Comparison of ENCODE assay signal across 8 mouse cellular contexts in genomic region chr5:21701351-21702008, GRCm38 (mm10). TPM values are rescaled to one million over a fixed set of nuclear protein-coding genes. Genes with fewer than 3 reads are reported as not detected.
A peak's percentile ranks its signal among the peaks of the same experiment; 100 is the strongest.
DNase-seq lines count a peak whose midpoint lies in the region; ATAC-seq lines count a peak whose summit lies in the region.

TSS of gene Napepld (minus strand) at chr5:21701396.

- under 1% methylated on average over 38 of the region's 59 CpGs for WGBS in lung, embryonic 16.5 days

- no peaks in the 10 kb centered on the region for H3K36me3 ChIP-seq in lung, embryonic 16.5 days (ENCODE audit: control insufficient read depth, insufficient read depth, low read length)

- peak; percentile 90 to 94 for ATAC-seq in hematopoietic stem cell, adult 5-6 weeks (replicated peaks in 1 of 2; ENCODE audit: insufficient read depth in 1 of 2, low FRiP score in 2 of 2, low TSS enrichment in 1 of 2, low read depth in 1 of 2, poor library complexity in 2 of 2, severe bottlenecking in 2 of 2)
- peak; percentile 99 for ATAC-seq in lung, embryonic 16.5 days (ENCODE audit: low read depth)

- H3K27me3 ChIP-seq in lung, embryonic 16.5 days (ENCODE audit: control insufficient read depth, insufficient read depth, low read depth, low read length), result no peaks in the 10 kb centered on the region

- no peaks in the 10 kb centered on the region for H3K4me1 ChIP-seq in lung, embryonic 16.5 days (replicated peaks; ENCODE audit: control insufficient read depth, insufficient read depth, low read length)

- peak within 1 kb of the TSS; percentile 91 for H3K27ac ChIP-seq in lung, embryonic 16.5 days (ENCODE audit: low read length)

- peak within 1 kb of the TSS; percentile 79 for H3K9ac ChIP-seq in lung, embryonic 16.5 days (ENCODE audit: low read length)

- no peaks in the 10 kb centered on the region for H3K9me3 ChIP-seq in lung, embryonic 16.5 days (ENCODE audit: control insufficient read depth, low read length)

- H3K4me3 ChIP-seq in lung, embryonic 16.5 days (ENCODE audit: low read length), result peak within 1 kb of the TSS; percentile 76

- H3K4me2 ChIP-seq in lung, embryonic 16.5 days (ENCODE audit: low read depth, low read length), result peak within 1 kb of the TSS; percentile 90

- DNase-seq in MEL-GATA-1-ER (ENCODE audit: extremely low read depth, low read depth), result peak; percentile 83
- DNase-seq in cerebellum, adult 8-10 months, result peak; percentile 100
- peak; percentile 98 for DNase-seq in forelimb bud, embryonic 11.5 days (ENCODE audit: low read depth, low spot score)
- peak; percentile 98 for DNase-seq in layer of hippocampus, adult 9-10 months (ENCODE audit: low spot score)
- DNase-seq in ovary, postnatal 10 days (ENCODE audit: low spot score), result peak; percentile 99
- peak; percentile 98 to 99 for DNase-seq in thymus, postnatal 10 days (ENCODE audit: low spot score in 2 of 2)

RNA-seq across cellular contexts. Expression of gene Napepld, which starts in this region (rescaled TPM):
- 1.6 TPM in 2 replicates for total RNA-seq in hematopoietic stem cell, adult 5-6 weeks (2017)
- 4.7 and 5.5 TPM in 2 replicates for polyA plus RNA-seq in lung, embryonic 16.5 days (2015; fragmentation: Nextera tagmentation; extraction: Ambion mirVana)

Comparison
In these comparisons a context has a peak if more than half of its experiments do, and no peak if none do; other contexts are left out.
1. Peak in every context shown above with its lines: DNase-seq, ATAC-seq, H3K4me3 ChIP-seq and H3K27ac ChIP-seq.